Mouse (Mus musculus) CH12.LX (cell line): ENCODE data around the gene 4930404N11Rik. TPM values are rescaled to one million over a fixed set of nuclear protein-coding genes. Genes with fewer than 3 reads are reported as not detected.

Source experiments
- DNase-seq: peaks from one replicate; pipeline ENCODE4 v3.0.0-alpha.2; 2013; ENCODE audit errors: extremely low read depth
- H3K27ac ChIP-seq: 2 replicates; pipeline ENCODE4 v1.5.1; 2012; ENCODE audit warnings: low read depth, mild to moderate bottlenecking, control low read depth, moderate library complexity; ENCODE audit not compliant: insufficient read depth
- H3K27me3 ChIP-seq: replicated peaks from 2 replicates; pipeline ENCODE3; 2012; ENCODE audit warnings: inconsistent platforms
- H3K36me3 ChIP-seq, 2 experiments: replicated peaks in 1 of 2; 2 replicates each; pipeline versions ENCODE3 to v1.6.1; 2012; ENCODE audit warnings: inconsistent platforms in 1 of 2, low read length in 1 of 2, mild to moderate bottlenecking in 1 of 2, mixed read lengths in 1 of 2, moderate library complexity in 1 of 2; ENCODE audit not compliant: control insufficient read depth in 1 of 2, insufficient read depth in 1 of 2
- H3K4me1 ChIP-seq, 2 experiments: 2 replicates each; pipeline ENCODE4 v1.6.1; 2012; ENCODE audit warnings: inconsistent platforms in 1 of 2, moderate library complexity in 1 of 2; ENCODE audit not compliant: insufficient read depth in 2 of 2, control insufficient read depth in 1 of 2
- H3K4me2 ChIP-seq: 2 replicates; pipeline ENCODE4 v1.6.1; 2012; ENCODE audit warnings: low read depth, mild to moderate bottlenecking, control low read depth; ENCODE audit not compliant: poor library complexity, insufficient read depth, severe bottlenecking
- H3K4me3 ChIP-seq, 3 experiments: fragments of 150-350 bp in 1 of 3; sonication (generic) in 1 of 3; replicated peaks in 1 of 3; 2 replicates each; pipeline versions ENCODE3 to v1.5.1; 2011 to 2012; ENCODE audit warnings: low read depth in 2 of 3, low read length in 2 of 3, mild to moderate bottlenecking in 2 of 3, moderate library complexity in 2 of 3, control low read depth in 1 of 3, improper control_type of control experiment in 1 of 3, inconsistent platforms in 1 of 3, mixed read lengths in 1 of 3; ENCODE audit not compliant: poor library complexity in 1 of 3
- H3K79me2 ChIP-seq: replicated peaks from 2 replicates; pipeline ENCODE4 v1.6.1; 2012; ENCODE audit warnings: mild to moderate bottlenecking, moderate library complexity; ENCODE audit not compliant: control insufficient read depth, poor library complexity, insufficient read depth, severe bottlenecking; ENCODE audit errors: extremely low read depth
- H3K9ac ChIP-seq: 2 replicates; pipeline ENCODE4 v1.6.1; 2012; ENCODE audit warnings: low read depth, mild to moderate bottlenecking, control low read depth, moderate library complexity; ENCODE audit not compliant: insufficient read depth
- H3K9me3 ChIP-seq: replicated peaks from 2 replicates; pipeline ENCODE3; 2012; ENCODE audit warnings: low read length, inconsistent platforms, mixed read lengths
- BHLHE40 ChIP-seq: IDR thresholded peaks from 2 replicates; pipeline ENCODE4 v1.6.1; 2011; ENCODE audit warnings: mild to moderate bottlenecking, low read depth, low read length, improper control_type of control experiment
- CTCF ChIP-seq, 2 experiments: IDR thresholded peaks in 1 of 2; conservative IDR thresholded peaks in 1 of 2; 2 replicates each; pipeline ENCODE4 v1.5.1; 2011 to 2012; ENCODE audit warnings: low read depth in 2 of 2, low read length in 2 of 2, improper control_type of control experiment in 1 of 2, inconsistent platforms in 1 of 2, mild to moderate bottlenecking in 1 of 2, moderate library complexity in 1 of 2
- E2F4 ChIP-seq: IDR thresholded peaks from 2 replicates; pipeline ENCODE4 v1.6.1; 2011; ENCODE audit warnings: low read depth, low read length, improper control_type of control experiment; ENCODE audit not compliant: insufficient replicate concordance
- ELF1 ChIP-seq: IDR thresholded peaks from 2 replicates; pipeline ENCODE4 v1.6.1; 2014; ENCODE audit warnings: low read depth, mild to moderate bottlenecking, inconsistent platforms, low read length, improper control_type of control experiment
- JUN ChIP-seq: IDR thresholded peaks from 2 replicates; pipeline ENCODE4 v1.6.1; 2011; ENCODE audit warnings: low read depth, mild to moderate bottlenecking, low read length, improper control_type of control experiment, moderate library complexity; ENCODE audit not compliant: insufficient read depth
- MAZ ChIP-seq: IDR thresholded peaks from 2 replicates; pipeline ENCODE4 v1.6.1; 2012; ENCODE audit warnings: low read depth, mild to moderate bottlenecking, inconsistent platforms, low read length, improper control_type of control experiment, moderate library complexity
- NELFE ChIP-seq: IDR thresholded peaks from 2 replicates; pipeline ENCODE4 v1.6.1; 2011; ENCODE audit warnings: low read depth, low read length, improper control_type of control experiment
- NRF1 ChIP-seq: IDR thresholded peaks from 2 replicates; pipeline ENCODE4 v1.6.1; 2014; ENCODE audit warnings: low read depth, mild to moderate bottlenecking, inconsistent platforms, low read length, improper control_type of control experiment, moderate library complexity
- POLR2AphosphoS2 ChIP-seq: IDR thresholded peaks from 2 replicates; pipeline ENCODE4 v1.6.1; 2011; ENCODE audit warnings: low read depth, low read length, improper control_type of control experiment
- RAD21 ChIP-seq: IDR thresholded peaks from 2 replicates; pipeline ENCODE4 v1.6.1; 2011; ENCODE audit warnings: low read depth, mild to moderate bottlenecking, low read length, improper control_type of control experiment, moderate library complexity
- SIN3A ChIP-seq: IDR thresholded peaks from 2 replicates; pipeline ENCODE4 v1.6.1; 2012; ENCODE audit warnings: low read length, improper control_type of control experiment, inconsistent platforms
- SMC3 ChIP-seq: IDR thresholded peaks from 2 replicates; pipeline ENCODE4 v1.6.1; 2011; ENCODE audit warnings: low read depth, low read length, improper control_type of control experiment
- UBTF ChIP-seq: IDR thresholded peaks from 2 replicates; pipeline ENCODE4 v1.6.1; 2012; ENCODE audit warnings: low read depth, mild to moderate bottlenecking, inconsistent platforms, low read length, improper control_type of control experiment, moderate library complexity
- ZKSCAN1 ChIP-seq: IDR thresholded peaks from 2 replicates; pipeline ENCODE4 v1.6.1; 2012; ENCODE audit warnings: low read depth, inconsistent platforms, low read length, improper control_type of control experiment, borderline replicate concordance
- dilution Hi-C: fragments of 300-500 bp; cut with MboI; formaldehyde crosslinking; loops from 2 replicates; pipeline ENCODE4 v1.14.3; 2020; ENCODE audit warnings: low sequenced_read_pairs; ENCODE audit not compliant: extremely low pct_unique_long_range_greater_than_20kb, extremely low pct_ligation_motif_present
- in situ Hi-C: fragments of 300-500 bp; cut with MboI; formaldehyde crosslinking; loops from 3 replicates; pipeline ENCODE4 v1.14.3; 2019; ENCODE audit warnings: low sequenced_read_pairs, low pct_ligation_motif_present, low pct_unique_long_range_greater_than_20kb, mixed read lengths
- polyA plus RNA-seq: library from polyadenylated mRNA; unstranded; fragments of >175 nt; gene quantifications from 2 replicates; pipeline ENCODE4 v1.2.1, GENCODE M21; 2012; ENCODE audit warnings: low read depth; ENCODE audit not compliant: insufficient read length
- total RNA-seq, 2 experiments: library from RNA; depleted of rRNA; stranded (reverse); fragments of 300-350 nt in 1 of 2; fragments of >200 nt in 1 of 2; gene quantifications; 2 replicates each; pipeline ENCODE4 v1.2.3; 2012 to 2014

4930404N11Rik gene
- total and polyA plus RNA-seq, 3 experiments = 0.23 to 5.2 (median 2.7) TPM

DNA sequence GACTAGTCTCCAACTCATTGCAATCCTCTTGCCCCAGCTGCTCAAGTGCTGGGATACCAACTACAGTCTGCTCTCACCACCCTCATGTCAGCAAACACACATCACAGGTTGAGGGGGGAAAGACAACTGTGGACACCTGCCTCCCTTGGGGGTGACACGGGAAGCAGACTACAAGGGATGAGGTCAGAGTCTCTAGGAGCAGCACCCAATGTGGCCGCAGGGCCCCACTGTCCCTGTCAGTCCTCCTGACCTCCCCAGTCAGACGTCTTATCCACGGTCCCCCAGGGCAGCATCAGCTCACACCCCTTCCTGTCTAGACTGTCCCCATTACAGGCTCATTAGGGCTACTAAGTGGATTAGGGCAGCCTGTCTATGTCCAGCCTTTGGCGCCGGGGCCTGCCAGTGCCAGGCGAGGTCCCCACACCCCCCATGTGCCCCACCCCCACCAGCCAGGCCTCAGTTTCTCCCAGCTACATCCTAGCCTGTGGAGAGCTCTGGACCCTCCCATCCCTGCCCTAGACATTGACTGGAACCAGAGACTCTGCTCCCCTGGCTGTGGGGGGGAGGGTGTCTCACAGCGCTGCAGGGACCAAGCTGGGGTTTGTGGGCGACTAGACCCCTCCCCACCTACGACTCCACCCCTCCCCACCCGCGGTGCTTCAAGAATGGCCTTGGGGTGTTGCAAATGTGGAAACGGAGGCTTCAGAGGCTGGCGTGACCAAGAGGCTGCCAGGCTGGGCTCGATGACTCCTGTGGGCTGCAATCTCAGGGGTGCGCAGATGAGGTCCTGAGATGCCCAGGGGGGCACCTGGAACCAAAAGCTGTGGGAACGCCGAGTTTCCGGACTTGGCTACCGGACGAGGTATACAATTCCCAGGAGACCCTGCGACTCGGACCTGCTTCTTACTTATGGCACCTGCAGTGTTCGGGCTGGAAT is 41.2 kb upstream of the 4930404N11Rik start:
- no peak overlapping the region for H3K4me2 ChIP-seq
- no peak for DNase-seq
- H3K4me1 ChIP-seq = peaks cover 43 to 68% of the 10 kb centered on the region in 2 experiments
- H3K9me3 ChIP-seq = no peaks in the 10 kb centered on the region
- no peak overlapping the region for H3K9ac ChIP-seq
- in situ Hi-C loops = loop anchor here (5.0 kb wide), 1 partner anchor 36 kb away; no protein-coding TSS in a partner anchor
- no peak for TF ChIP-seq NELFE
- no peak for TF ChIP-seq ZKSCAN1
- no peak for TF ChIP-seq POLR2AphosphoS2
- no peak for TF ChIP-seq ELF1
- TF ChIP-seq MAZ = no peak
- no peak for TF ChIP-seq UBTF
- no peak for TF ChIP-seq SIN3A
- TF ChIP-seq CTCF (conservative IDR thresholded peaks at IDR 0.05 in 1 of 2, IDR thresholded peaks at IDR 0.05 in 1 of 2; ENCODE audit: low read depth in 2 of 2, low read length in 2 of 2) = no peak
- no peak for TF ChIP-seq NRF1
- no peak for TF ChIP-seq JUN
- TF ChIP-seq E2F4 = no peak
- dilution Hi-C loops = no loop called here
- H3K79me2 ChIP-seq = no peaks in the 10 kb centered on the region
- H3K4me3 ChIP-seq = no peak overlapping the region
- H3K27me3 ChIP-seq = no peaks in the 10 kb centered on the region
- H3K27ac ChIP-seq = peak overlapping the region; percentile 59
- peaks cover 53 to 59% of the 10 kb centered on the region in 2 experiments for H3K36me3 ChIP-seq

DNA sequence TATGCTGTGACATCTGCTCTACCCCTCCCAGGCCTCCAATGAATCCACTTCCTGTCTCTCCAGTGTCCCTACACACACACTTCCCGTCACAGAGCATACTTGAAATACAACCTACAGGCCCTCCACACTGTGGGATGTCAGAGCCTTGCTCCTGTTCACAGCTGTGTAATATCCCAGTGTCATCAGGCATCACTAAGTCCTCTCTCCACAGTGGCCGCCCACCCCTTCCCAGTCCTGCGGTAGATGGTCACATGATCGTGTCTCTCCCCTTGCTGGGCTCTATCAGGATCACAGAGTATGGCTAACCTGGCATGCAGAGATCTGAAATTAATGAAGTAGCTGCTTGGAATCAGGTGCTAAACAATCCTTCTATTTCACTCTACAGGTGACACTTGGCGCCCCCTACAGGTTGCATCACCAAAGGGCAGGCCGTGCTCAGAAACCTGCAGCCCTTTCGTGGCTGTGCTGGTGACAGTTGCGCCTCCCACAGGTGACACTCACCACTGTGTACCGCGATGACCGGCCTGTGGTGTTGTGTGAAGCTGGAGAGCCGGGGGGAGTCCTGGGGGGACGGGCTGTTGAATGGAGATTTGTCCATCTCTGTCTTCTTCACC is 40.1 kb upstream of the 4930404N11Rik start:
- Histone ChIP-seq H3K36me3 (peaks cover 62 to 64% of the 10 kb centered on the region in 2 experiments), H3K4me1 (peaks cover 32 to 59% of the 10 kb centered on the region in 2 experiments), H3K27ac (peak overlapping the region; percentile 59), H3K79me2 (no peaks in the 10 kb centered on the region), H3K4me2 (no peak overlapping the region), H3K9ac (no peak overlapping the region), H3K27me3 (no peaks in the 10 kb centered on the region), H3K9me3 (no peaks in the 10 kb centered on the region), H3K4me3 (no peak overlapping the region)
- in situ Hi-C loops (loop anchor here (5.0 kb wide), 1 partner anchor 37 kb away; no protein-coding TSS in a partner anchor), dilution Hi-C loops (no loop called here)
- DNase-seq = peak; percentile 71
- peak; percentile 39 for TF ChIP-seq SMC3
- TF ChIP-seq CTCF (conservative IDR thresholded peaks at IDR 0.05 in 1 of 2, IDR thresholded peaks at IDR 0.05 in 1 of 2; ENCODE audit: low read depth in 2 of 2, low read length in 2 of 2) = peak; percentile 79 to 83
- no peak for TF ChIP-seq BHLHE40
- peak; percentile 22 for TF ChIP-seq RAD21
- no peak for TF ChIP-seq ELF1
